Mouse (Mus musculus) C2C12 (cell line): Measurements from ENCODE around the gene Fkbp7.

ENCODE experiments used
- CTCF ChIP-seq: IDR thresholded peaks from one replicate; pipeline ENCODE4 v1.5.1; 2011; ENCODE audit not compliant: control insufficient read depth, insufficient read depth, insufficient read length
- MAX ChIP-seq: IDR thresholded peaks from one replicate; pipeline ENCODE4 v1.6.1; 2011; ENCODE audit warnings: mild to moderate bottlenecking, control low read depth
- MYOD1 ChIP-seq: IDR thresholded peaks from one replicate; pipeline ENCODE4 v1.6.1; 2011; ENCODE audit warnings: low read depth; ENCODE audit not compliant: control insufficient read depth, insufficient read length
- MYOG ChIP-seq: IDR thresholded peaks from one replicate; pipeline ENCODE4 v1.6.1; 2011; ENCODE audit not compliant: control insufficient read depth, insufficient read length; ENCODE audit errors: extremely low read depth

GRCm38 (mm10) chr2:76675451-76675850 lies 2.5 kb upstream of the Fkbp7 start:
- no peak for TF ChIP-seq CTCF
- TF ChIP-seq MAX, result no peak
- TF ChIP-seq MYOD1, result no peak
- TF ChIP-seq MYOG, result no peak
